Mouse (Mus musculus): ENCODE results near the gene Ppie. TPM values are rescaled to one million over a fixed set of nuclear protein-coding genes. Genes with fewer than 3 reads are reported as not detected.
"Not testable (repeated sequence)": the region's sequence is repeated elsewhere in the genome, so short reads cannot be mapped to it uniquely, and the experiment has no call there.

Gene Ppie
- total RNA-seq, 2 experiments from 2014 or later = 21.5 to 21.9 TPM

DNA sequence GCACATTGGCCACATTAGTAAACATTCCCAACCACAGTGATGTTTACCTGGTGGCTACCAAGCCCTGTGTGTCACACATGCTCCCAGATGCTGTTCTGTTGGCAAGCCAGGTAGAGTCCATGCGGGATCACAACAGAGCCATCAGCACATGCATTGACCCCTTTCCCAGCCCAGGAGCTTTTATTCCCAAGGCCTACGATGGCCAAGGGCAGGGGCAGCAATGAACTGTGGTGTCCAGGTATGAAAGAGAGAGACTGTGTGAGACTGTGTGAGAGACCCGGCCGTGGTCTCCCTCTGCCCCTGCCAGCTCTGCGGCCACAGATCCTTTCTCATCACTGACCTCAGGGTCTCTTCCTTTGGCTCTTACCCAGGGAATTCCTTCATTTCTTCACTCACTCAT lies 31.7 kb downstream of the Ppie start:
- DNase-seq (ENCODE audit: low spot score in 2 of 2) = no peak
- no peak overlapping the region for H3K27ac ChIP-seq
- no peak overlapping the region for H3K4me3 ChIP-seq
- TF ChIP-seq CTCF (conservative IDR thresholded peaks at IDR 0.05) = no peak

DNA sequence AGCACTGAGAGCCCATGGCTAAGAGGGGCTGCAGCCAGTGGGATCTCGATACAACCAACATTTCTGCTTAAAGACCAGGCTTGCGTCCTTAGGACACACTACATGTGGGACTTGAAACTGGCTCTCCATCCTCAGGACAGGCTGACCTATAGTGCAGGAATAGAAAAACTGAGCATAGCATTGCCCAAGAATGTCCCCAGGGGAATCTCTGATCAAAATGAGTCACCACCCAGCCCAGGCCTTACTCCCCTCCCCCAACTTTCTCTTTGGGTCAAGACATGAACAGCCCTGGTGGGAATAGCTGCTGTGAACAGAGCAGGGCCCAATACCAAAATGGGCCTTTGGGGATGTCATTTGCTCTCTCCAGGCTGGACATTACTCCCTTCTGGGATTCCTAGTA lies 32.9 kb downstream of the Ppie start:
- Histone ChIP-seq H3K27ac (no peak overlapping the region), H3K4me3 (no peak overlapping the region)
- DNase-seq (ENCODE audit: low spot score in 2 of 2) = no peak
- no peak for TF ChIP-seq CTCF (conservative IDR thresholded peaks at IDR 0.05)

DNA sequence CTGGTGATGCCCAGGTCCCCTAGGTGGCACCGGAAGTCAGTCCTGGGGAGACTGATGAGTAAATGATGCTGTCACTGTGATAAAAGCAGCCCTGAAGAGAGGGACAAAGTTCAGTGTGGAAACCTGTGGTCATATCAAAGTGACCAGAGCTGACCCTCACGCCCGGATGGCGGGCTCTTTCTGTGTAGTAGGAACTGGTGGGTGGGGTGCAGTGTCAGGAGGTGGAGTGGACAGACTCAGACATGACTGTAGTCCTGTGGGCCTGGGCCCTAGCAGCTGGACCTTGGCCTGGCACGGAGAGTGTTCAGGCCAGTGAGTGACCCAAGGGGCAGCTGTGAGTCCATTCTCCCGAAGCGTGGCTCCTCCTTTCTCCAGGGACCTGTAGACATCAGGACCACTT lies 33.8 kb downstream of the Ppie start:
- H3K27ac ChIP-seq; DNase-seq (ENCODE audit: low spot score in 2 of 2); H3K4me3 ChIP-seq: not testable (repeated sequence)

DNA sequence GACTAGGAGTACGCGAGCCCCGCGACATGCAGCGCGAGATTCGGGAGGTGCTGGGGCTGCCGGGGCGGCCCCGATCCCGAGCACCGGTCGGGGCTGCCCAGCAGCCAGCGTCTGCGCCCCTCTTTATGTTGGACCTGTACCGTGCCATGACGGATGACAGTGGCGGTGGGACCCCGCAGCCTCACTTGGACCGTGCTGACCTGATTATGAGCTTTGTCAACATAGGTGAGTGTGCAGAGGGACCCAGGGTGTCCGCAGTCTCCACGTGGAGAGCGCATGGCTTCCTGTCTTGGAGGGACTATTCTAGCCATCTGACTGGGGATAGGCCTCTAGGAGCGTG lies 34.3 kb downstream of the Ppie start:
- DNase-seq (ENCODE audit: low spot score in 2 of 2) = no peak
- no peak for TF ChIP-seq CTCF (conservative IDR thresholded peaks at IDR 0.05)
- H3K4me3 ChIP-seq = no peak overlapping the region

GRCm38 (mm10) chr4:123104651-123105450 lies 34.9 kb downstream of the Ppie start, which contains the start of gene Bmp8b:
TSS of gene Bmp8b (plus strand) at chr4:123105165.
- no peak within 1 kb of the TSS for H3K4me3 ChIP-seq
- no peak for DNase-seq (ENCODE audit: low spot score in 2 of 2)
- H3K27ac ChIP-seq = no peak within 1 kb of the TSS
- TF ChIP-seq CTCF (conservative IDR thresholded peaks at IDR 0.05) = no peak

More for the DNA sequence above, 34.3 kb downstream of the Ppie start:
- no peak overlapping the region for H3K27ac ChIP-seq

- no peak for DNase-seq (ENCODE audit: low spot score in 2 of 2)
- Histone ChIP-seq H3K4me3 (no peak overlapping the region), H3K27ac (no peak overlapping the region)
- no peak for TF ChIP-seq CTCF (conservative IDR thresholded peaks at IDR 0.05)
These were observed 45.9 kb downstream of the Ppie start for GRCm38 (mm10) chr4:123093869-123094268.

- no peak overlapping the region for H3K4me3 ChIP-seq
- no peak overlapping the region for H3K27ac ChIP-seq
- no peak for TF ChIP-seq CTCF (conservative IDR thresholded peaks at IDR 0.05)
- no peak for DNase-seq (ENCODE audit: low spot score in 2 of 2)
These were observed 46.5 kb downstream of the Ppie start for GRCm38 (mm10) chr4:123093064-123093776.

GRCm38 (mm10) chr4:123092621-123093020 lies 47.1 kb downstream of the Ppie start:
- TF ChIP-seq CTCF (conservative IDR thresholded peaks at IDR 0.05) = no peak
- Histone ChIP-seq H3K4me3 (no peak overlapping the region), H3K27ac (no peak overlapping the region)
- DNase-seq (ENCODE audit: low spot score in 2 of 2) = no peak

- Histone ChIP-seq H3K27ac (no peak overlapping the region), H3K4me3 (no peak overlapping the region)
- no peak for DNase-seq (ENCODE audit: low spot score in 2 of 2)
- TF ChIP-seq CTCF (conservative IDR thresholded peaks at IDR 0.05) = peak; percentile 51
These were observed 53.4 kb downstream of the Ppie start for GRCm38 (mm10) chr4:123086381-123086780.

- TF ChIP-seq CTCF (conservative IDR thresholded peaks at IDR 0.05) = no peak
- DNase-seq (ENCODE audit: low spot score in 2 of 2) = no peak
- H3K27ac ChIP-seq = no peak overlapping the region
- H3K4me3 ChIP-seq = no peak overlapping the region
These were observed 54.5 kb downstream of the Ppie start for GRCm38 (mm10) chr4:123085290-123085689.

- Histone ChIP-seq H3K27ac (no peak overlapping the region), H3K4me3 (no peak overlapping the region)
- no peak for TF ChIP-seq CTCF (conservative IDR thresholded peaks at IDR 0.05)
- DNase-seq (ENCODE audit: low spot score in 2 of 2) = no peak
These were observed 56.3 kb downstream of the Ppie start for GRCm38 (mm10) chr4:123083323-123083902.

DNA sequence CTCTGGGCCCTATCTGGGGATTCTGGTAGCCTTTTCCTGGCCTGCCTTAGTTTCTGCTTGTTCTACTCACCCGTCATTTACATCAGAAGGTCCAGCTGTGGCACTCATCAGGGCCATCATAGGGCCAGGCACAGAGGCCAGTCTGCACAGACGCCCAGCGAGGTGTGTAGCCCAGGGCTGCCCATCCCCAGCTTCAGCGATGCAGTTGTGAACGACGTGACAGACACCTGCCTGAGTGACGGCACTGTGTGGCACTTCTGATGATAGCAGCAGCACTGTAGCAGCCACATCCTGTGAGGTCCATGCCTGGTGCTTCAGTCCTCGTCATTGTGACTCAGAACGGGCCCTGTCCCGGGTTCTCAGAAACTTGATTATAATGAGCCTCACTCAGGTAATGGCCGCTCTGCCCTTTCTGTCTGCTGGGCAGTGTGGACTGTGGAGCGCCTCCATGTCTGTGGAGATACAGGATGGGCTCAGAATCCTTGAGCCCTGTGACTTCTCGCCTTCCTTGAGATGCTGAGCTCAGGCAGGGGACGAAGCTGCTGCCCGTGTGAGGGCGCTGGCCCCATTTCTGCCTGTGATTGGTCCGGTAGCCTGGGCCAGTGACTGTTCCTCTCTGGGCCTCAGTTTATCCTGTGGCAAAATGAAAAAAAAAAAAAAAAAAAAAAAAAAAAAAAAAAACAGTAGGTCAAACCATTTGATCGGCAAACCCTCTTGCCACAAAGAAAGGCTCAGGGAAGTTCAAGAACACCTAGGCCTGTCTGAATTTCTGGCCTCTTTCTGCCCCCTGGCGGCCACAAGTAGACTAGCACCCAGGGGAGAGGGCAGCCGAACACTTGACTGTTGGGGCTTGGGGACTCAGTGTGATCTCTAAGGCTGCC lies 57.2 kb downstream of the Ppie start:
- peak; percentile 65 to 74 for DNase-seq (ENCODE audit: low spot score in 2 of 2)
- Histone ChIP-seq H3K4me3 (no peak overlapping the region), H3K27ac (no peak overlapping the region)
- TF ChIP-seq CTCF (conservative IDR thresholded peaks at IDR 0.05) = peak; percentile 90

DNA sequence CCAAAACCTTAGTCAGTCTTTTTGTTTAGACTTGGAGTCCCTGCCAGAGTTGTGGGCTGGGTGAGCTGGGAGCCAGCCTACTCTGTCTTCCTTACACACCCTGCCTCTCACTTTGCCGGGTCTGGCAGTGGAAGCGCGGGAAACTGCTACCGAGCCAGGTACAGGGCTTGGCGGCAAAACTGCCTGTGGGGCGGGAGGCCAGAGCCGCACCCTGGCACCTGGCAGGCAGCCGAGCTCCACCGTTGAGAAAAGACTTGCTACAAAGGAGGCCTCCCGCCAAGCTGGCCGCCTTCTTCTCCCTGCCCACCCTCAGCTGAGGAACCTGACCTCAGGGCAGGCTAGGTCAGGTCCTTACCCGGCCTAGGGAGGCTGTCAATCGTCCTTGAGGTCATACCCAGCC lies 59.0 kb downstream of the Ppie start:
- Histone ChIP-seq H3K27ac (no peak overlapping the region), H3K4me3 (no peak overlapping the region)
- no peak for TF ChIP-seq CTCF (conservative IDR thresholded peaks at IDR 0.05)
- no peak for DNase-seq (ENCODE audit: low spot score in 2 of 2)
